Mouse (Mus musculus): ENCODE measurements around the gene Fbrsl1. TPM values are rescaled to one million over a fixed set of nuclear protein-coding genes. Genes with fewer than 3 reads are reported as not detected.
"Not testable (repeated sequence)": the region's sequence is repeated elsewhere in the genome, so short reads cannot be mapped to it uniquely, and the experiment has no call there.

The Fbrsl1 gene
- polyA plus RNA-seq, 1 experiment, result 11.5 TPM

- H3K4me3 ChIP-seq (replicated peaks), result no peak overlapping the region
- no peaks in the 10 kb centered on the region for H3K27me3 ChIP-seq (ENCODE audit: control insufficient read depth)
- H3K36me3 ChIP-seq (ENCODE audit: control insufficient read depth), result peaks cover 34% of the 10 kb centered on the region
- peaks cover 16% of the 10 kb centered on the region for H3K4me1 ChIP-seq (ENCODE audit: control insufficient read depth)
- no peaks in the 10 kb centered on the region for H3K9me3 ChIP-seq (ENCODE audit: control insufficient read depth, low read length)
- TF ChIP-seq TAL1 (IDR thresholded peaks at IDR 0.05; ENCODE audit: low read length), result no peak
- TF ChIP-seq GATA1 (IDR thresholded peaks at IDR 0.05; ENCODE audit: low read length), result no peak
These were observed 8.6 kb downstream of the Fbrsl1 start for GRCm38 (mm10) chr5:110439565-110440310.

GRCm38 (mm10) chr5:110438591-110438990 is 9.7 kb downstream of the Fbrsl1 start:
- TF ChIP-seq TAL1 (IDR thresholded peaks at IDR 0.05; ENCODE audit: low read length) (no peak), GATA1 (IDR thresholded peaks at IDR 0.05; ENCODE audit: low read length) (no peak)
- no peaks in the 10 kb centered on the region for H3K27me3 ChIP-seq (ENCODE audit: control insufficient read depth)
- H3K9me3 ChIP-seq (ENCODE audit: control insufficient read depth, low read length), result no peaks in the 10 kb centered on the region
- peaks cover 30% of the 10 kb centered on the region for H3K36me3 ChIP-seq (ENCODE audit: control insufficient read depth)
- peaks cover 11% of the 10 kb centered on the region for H3K4me1 ChIP-seq (ENCODE audit: control insufficient read depth)
- no peak overlapping the region for H3K4me3 ChIP-seq (replicated peaks)

- Histone ChIP-seq H3K9me3 (ENCODE audit: control insufficient read depth, low read length) (no peaks in the 10 kb centered on the region), H3K27me3 (ENCODE audit: control insufficient read depth) (no peaks in the 10 kb centered on the region), H3K4me3 (replicated peaks) (no peak overlapping the region), H3K4me1 (ENCODE audit: control insufficient read depth) (peaks cover 5% of the 10 kb centered on the region), H3K36me3 (ENCODE audit: control insufficient read depth) (peaks cover 31% of the 10 kb centered on the region)
- TF ChIP-seq TAL1 (IDR thresholded peaks at IDR 0.05; ENCODE audit: low read length), result no peak
- TF ChIP-seq GATA1 (IDR thresholded peaks at IDR 0.05; ENCODE audit: low read length), result no peak
These were observed 10.6 kb downstream of the Fbrsl1 start for GRCm38 (mm10) chr5:110437632-110438261.

GRCm38 (mm10) chr5:110436166-110436565 is 12.1 kb downstream of the Fbrsl1 start:
- not testable (repeated sequence) for H3K9me3 ChIP-seq (ENCODE audit: control insufficient read depth, low read length); H3K4me3 ChIP-seq (replicated peaks); H3K4me1 ChIP-seq (ENCODE audit: control insufficient read depth); H3K27me3 ChIP-seq (ENCODE audit: control insufficient read depth)
- peaks cover 37% of the 10 kb centered on the region for H3K36me3 ChIP-seq (ENCODE audit: control insufficient read depth)

- peaks cover 2% of the 10 kb centered on the region for H3K4me1 ChIP-seq (ENCODE audit: control insufficient read depth)
- H3K27me3 ChIP-seq (ENCODE audit: control insufficient read depth), result no peaks in the 10 kb centered on the region
- no peak overlapping the region for H3K4me3 ChIP-seq (replicated peaks)
- peaks cover 44% of the 10 kb centered on the region for H3K36me3 ChIP-seq (ENCODE audit: control insufficient read depth)
- no peak for TF ChIP-seq TAL1 (IDR thresholded peaks at IDR 0.05; ENCODE audit: low read length)
- TF ChIP-seq GATA1 (IDR thresholded peaks at IDR 0.05; ENCODE audit: low read length), result no peak
- no peaks in the 10 kb centered on the region for H3K9me3 ChIP-seq (ENCODE audit: control insufficient read depth, low read length)
These were observed 13.5 kb downstream of the Fbrsl1 start for GRCm38 (mm10) chr5:110434816-110435215.

DNA sequence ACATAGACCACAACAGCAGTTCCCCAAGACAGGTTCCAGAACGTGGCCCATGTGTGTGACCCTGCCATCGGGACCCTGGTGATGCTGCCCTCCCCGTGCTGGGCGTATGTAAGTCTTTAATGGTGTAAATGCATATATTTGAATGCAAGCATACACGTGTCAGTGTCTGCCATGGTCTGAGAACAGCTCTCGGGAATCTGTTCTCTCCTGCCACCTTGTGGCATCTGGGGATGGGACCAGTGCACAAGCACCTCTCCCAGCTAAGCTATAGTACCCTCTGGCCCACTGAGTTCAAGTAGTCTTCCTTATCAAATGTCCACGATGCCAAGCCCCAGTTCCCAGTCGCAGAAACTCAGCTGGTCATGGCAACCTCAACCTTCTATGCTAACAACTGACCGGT is 19.3 kb downstream of the Fbrsl1 start:
- no peaks in the 10 kb centered on the region; the same call in 1 of the 2 replicates for H3K4me1 ChIP-seq (ENCODE audit: control insufficient read depth)
- TF ChIP-seq TAL1 (IDR thresholded peaks at IDR 0.05; ENCODE audit: low read length), result no peak
- no peak for TF ChIP-seq GATA1 (IDR thresholded peaks at IDR 0.05; ENCODE audit: low read length)
- peaks cover 63% of the 10 kb centered on the region for H3K36me3 ChIP-seq (ENCODE audit: control insufficient read depth)

GRCm38 (mm10) chr5:110428290-110428689 is 20.0 kb downstream of the Fbrsl1 start:
- TF ChIP-seq TAL1 (IDR thresholded peaks at IDR 0.05; ENCODE audit: low read length), result no peak
- TF ChIP-seq GATA1 (IDR thresholded peaks at IDR 0.05; ENCODE audit: low read length), result no peak
- Histone ChIP-seq H3K4me1 (ENCODE audit: control insufficient read depth) (no peaks in the 10 kb centered on the region; the same call in 1 of the 2 replicates), H3K4me3 (replicated peaks) (no peak overlapping the region), H3K9me3 (ENCODE audit: control insufficient read depth, low read length) (no peaks in the 10 kb centered on the region), H3K36me3 (ENCODE audit: control insufficient read depth) (peaks cover 65% of the 10 kb centered on the region), H3K27me3 (ENCODE audit: control insufficient read depth) (no peaks in the 10 kb centered on the region)

More for the DNA sequence above, 19.3 kb downstream of the Fbrsl1 start:
- Histone ChIP-seq H3K4me3 (replicated peaks) (no peak overlapping the region), H3K27me3 (ENCODE audit: control insufficient read depth) (no peaks in the 10 kb centered on the region), H3K9me3 (ENCODE audit: control insufficient read depth, low read length) (no peaks in the 10 kb centered on the region)

DNA sequence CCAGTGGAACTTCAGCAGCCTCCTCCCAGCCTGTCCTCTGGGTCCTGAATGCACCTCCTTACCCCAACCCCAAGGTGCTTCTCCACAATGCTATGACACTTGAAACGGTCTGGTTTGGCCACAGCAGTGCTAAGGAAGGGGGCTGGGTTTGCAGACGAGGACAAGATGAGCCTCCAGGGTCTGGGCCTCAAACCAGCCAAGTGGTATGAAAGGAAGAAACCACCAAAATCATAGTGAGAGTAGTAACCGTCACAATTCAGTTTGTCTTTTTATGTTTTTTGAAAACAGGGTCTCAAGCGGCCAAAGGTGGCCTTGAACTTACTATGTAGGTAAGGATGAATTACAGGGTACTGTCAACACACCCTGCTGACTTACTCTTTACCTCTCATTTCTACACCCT is 23.1 kb downstream of the Fbrsl1 start:
- no peak for TF ChIP-seq GATA1 (IDR thresholded peaks at IDR 0.05; ENCODE audit: low read length)
- no peak for TF ChIP-seq TAL1 (IDR thresholded peaks at IDR 0.05; ENCODE audit: low read length)
- Histone ChIP-seq H3K27me3 (ENCODE audit: control insufficient read depth) (no peaks in the 10 kb centered on the region), H3K9me3 (ENCODE audit: control insufficient read depth, low read length) (no peaks in the 10 kb centered on the region), H3K4me1 (ENCODE audit: control insufficient read depth) (no peaks in the 10 kb centered on the region), H3K36me3 (ENCODE audit: control insufficient read depth) (peaks cover 40% of the 10 kb centered on the region), H3K4me3 (replicated peaks) (no peak overlapping the region)

- peaks cover 35% of the 10 kb centered on the region for H3K36me3 ChIP-seq (ENCODE audit: control insufficient read depth)
- TF ChIP-seq GATA1 (IDR thresholded peaks at IDR 0.05; ENCODE audit: low read length) (no peak), TAL1 (IDR thresholded peaks at IDR 0.05; ENCODE audit: low read length) (no peak)
- no peaks in the 10 kb centered on the region for H3K27me3 ChIP-seq (ENCODE audit: control insufficient read depth)
- H3K4me1 ChIP-seq (ENCODE audit: control insufficient read depth), result no peaks in the 10 kb centered on the region
- no peak overlapping the region for H3K4me3 ChIP-seq (replicated peaks)
- no peaks in the 10 kb centered on the region for H3K9me3 ChIP-seq (ENCODE audit: control insufficient read depth, low read length)
These were observed 24.1 kb downstream of the Fbrsl1 start for GRCm38 (mm10) chr5:110424204-110424603.
